In the genomic region with DNA sequence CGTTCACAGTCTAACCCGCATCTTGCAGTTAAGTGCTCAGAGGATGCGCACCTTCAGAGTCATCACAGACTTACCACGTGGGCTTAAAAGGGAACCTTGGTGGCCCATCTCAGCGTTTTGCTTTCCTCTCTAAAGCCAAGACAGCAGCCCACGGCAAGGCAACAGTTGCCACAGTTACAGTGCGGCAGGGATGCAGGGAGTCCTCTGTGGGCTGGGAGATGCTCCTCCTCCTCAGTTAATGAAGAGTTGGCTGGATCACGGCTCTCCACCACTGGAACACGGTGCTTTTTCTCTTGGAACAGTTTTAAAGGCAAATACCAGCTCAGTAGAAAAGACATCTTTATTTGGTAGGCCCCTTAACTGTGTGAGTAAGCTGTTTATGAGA, we compare ENCODE assay signal across 15 mouse cellular contexts. TPM values are rescaled to one million over a fixed set of nuclear protein-coding genes. Genes with fewer than 3 reads are reported as not detected.
DNase-seq lines count a peak whose midpoint lies in the region; ATAC-seq and TF ChIP-seq lines count a peak whose summit lies in the region.
"Had no signal": no experiment of that assay in that cellular context is flagged by ENCODE, and none has a peak within 500 bp of the region (broad histone marks: within the 10 kb centered on the region; RNA-seq: fewer than 3 reads in every experiment).

No protein-coding gene starts in this region.

- no peaks in the 10 kb centered on the region for H3K9me3 ChIP-seq in ES-E14 (ENCODE audit: control insufficient read depth, insufficient read depth, low read depth, low read length)
- no peaks in the 10 kb centered on the region for H3K9me3 ChIP-seq in liver, embryonic 14.5 days (ENCODE audit: control insufficient read depth, low read length)
- H3K9me3 ChIP-seq: embryonic facial prominence, embryonic 15.5 days; hindbrain, embryonic 10.5 days; limb, embryonic 15.5 days; neural tube, embryonic 12.5 days had no signal

- no peak for TF ChIP-seq CTCF in liver, embryonic 14.5 days (IDR thresholded peaks at IDR 0.05; ENCODE audit: low read depth)

- H3K9ac ChIP-seq in ES-E14 (ENCODE audit: insufficient read depth, low read depth, low read length, poor library complexity, severe bottlenecking): peak overlapping the region; percentile 13; the same call in 1 of the 2 replicates
- H3K9ac ChIP-seq in liver, embryonic 14.5 days (replicated peaks): peak overlapping the region; percentile 10; the same call in 1 of the 2 replicates
- H3K9ac ChIP-seq: embryonic facial prominence, embryonic 15.5 days; limb, embryonic 15.5 days; neural tube, embryonic 12.5 days had no signal

- no peak overlapping the region for H3K27ac ChIP-seq in ES-E14 (ENCODE audit: insufficient read depth, low read depth, low read length, poor library complexity, severe bottlenecking)
- peak overlapping the region; percentile 99 for H3K27ac ChIP-seq in liver, embryonic 14.5 days
- H3K27ac ChIP-seq: embryonic facial prominence, embryonic 15.5 days; hindbrain, embryonic 10.5 days; limb, embryonic 15.5 days; neural tube, embryonic 12.5 days had no signal

- H3K4me2 ChIP-seq in liver, embryonic 14.5 days (ENCODE audit: low read depth): peak overlapping the region; percentile 98
- H3K4me2 ChIP-seq: embryonic facial prominence, embryonic 15.5 days; limb, embryonic 15.5 days; neural tube, embryonic 12.5 days had no signal

- peak overlapping the region in 1 of 2 experiments; percentile 23; a peak in 1 of 4 replicates for H3K4me3 ChIP-seq in ES-E14 (ENCODE audit: insufficient read depth in 1 of 2, low read depth in 1 of 2, low read length in 2 of 2, poor library complexity in 1 of 2, severe bottlenecking in 1 of 2)
- peak overlapping the region; percentile 10 to 34; a peak in 2 of 4 replicates for H3K4me3 ChIP-seq in liver, embryonic 14.5 days (ENCODE audit: insufficient read depth in 1 of 2, low read depth in 2 of 2, low read length in 2 of 2)
- H3K4me3 ChIP-seq: embryonic facial prominence, embryonic 15.5 days; hindbrain, embryonic 10.5 days; limb, embryonic 15.5 days; neural tube, embryonic 12.5 days had no signal

- H3K36me3 ChIP-seq in ES-E14 (ENCODE audit: control insufficient read depth, insufficient read depth, low read length, poor library complexity, severe bottlenecking): peaks cover 9% of the 10 kb centered on the region
- peaks cover 19% of the 10 kb centered on the region for H3K36me3 ChIP-seq in liver, embryonic 14.5 days (replicated peaks; ENCODE audit: control insufficient read depth, insufficient read depth, low read depth)
- H3K36me3 ChIP-seq: embryonic facial prominence, embryonic 15.5 days; hindbrain, embryonic 10.5 days; limb, embryonic 15.5 days; neural tube, embryonic 12.5 days had no signal

- no peaks in the 10 kb centered on the region for H3K27me3 ChIP-seq in liver, embryonic 14.5 days (ENCODE audit: control insufficient read depth, insufficient read depth, low read length)
- H3K27me3 ChIP-seq: embryonic facial prominence, embryonic 15.5 days; limb, embryonic 15.5 days; neural tube, embryonic 12.5 days had no signal

- no peak for DNase-seq in frontal cortex, postnatal 10 days (ENCODE audit: low spot score in 2 of 2)
- DNase-seq in ES-E14 (ENCODE audit: low read depth, low spot score): no peak
- DNase-seq in layer of hippocampus, adult 8-10 months (ENCODE audit: low spot score in 2 of 2): peak; percentile 73 to 74
- DNase-seq in liver, embryonic 14.5 days (ENCODE audit: low read depth in 3 of 3, low spot score in 3 of 3): no peak
- no peak for DNase-seq in urinary bladder, adult 2 months (ENCODE audit: low spot score)
- DNase-seq in thymus, postnatal 36 days: no peak
- DNase-seq: cerebellum, adult 9-11 months; kidney, adult 2 months; thymus, postnatal 14 days had no signal

- H3K4me1 ChIP-seq in ES-E14 (ENCODE audit: control insufficient read depth in 2 of 2, insufficient read depth in 2 of 2, low read length in 2 of 2, poor library complexity in 1 of 2): peaks cover 6 to 8% of the 10 kb centered on the region in 2 experiments; a peak in 3 of 4 replicates
- peaks cover 67 to 69% of the 10 kb centered on the region in 2 experiments for H3K4me1 ChIP-seq in liver, embryonic 14.5 days (replicated peaks; ENCODE audit: control insufficient read depth in 2 of 2, insufficient read depth in 2 of 2, low read length in 1 of 2)

- 74% methylated on average over 9 of the region's 9 CpGs for WGBS in liver, embryonic 14.5 days (ENCODE audit: insufficient replicate concordance)

- in situ Hi-C loops in ES-E14 (cut with MboI; ENCODE audit: low sequenced_read_pairs in 2 of 2, unreplicated experiment in 2 of 2): no loop called here

- TF ChIP-seq EP300 in liver, embryonic 14.5 days (IDR thresholded peaks at IDR 0.05; ENCODE audit: low read depth): no peak

- peak; percentile 50 for ATAC-seq in frontal cortex, adult (ENCODE audit: low TSS enrichment)
- no peak for ATAC-seq in liver, embryonic 14.5 days (ENCODE audit: insufficient read depth)
- ATAC-seq in granulocyte monocyte progenitor cell, adult 5-6 weeks (replicated peaks; ENCODE audit: poor library complexity, severe bottlenecking): no peak

TF ChIP-seq in ES-E14, 5 proteins besides CTCF, POLR2A, EP300 and RAD21:
- TF ChIP-seq CHD2 (IDR thresholded peaks at IDR 0.05; ENCODE audit: low read depth, low read length) (no peak), HCFC1 (IDR thresholded peaks at IDR 0.05; ENCODE audit: borderline replicate concordance, insufficient read depth, low read length) (no peak), MAFK (IDR thresholded peaks at IDR 0.05; ENCODE audit: insufficient read depth, low read depth, low read length) (no peak), ZC3H11A (IDR thresholded peaks at IDR 0.05; ENCODE audit: borderline replicate concordance, low read depth, low read length) (no peak), ZNF384 (IDR thresholded peaks at IDR 0.05; ENCODE audit: low read depth, low read length) (no peak)

RNA-seq across cellular contexts. Expression of gene Noct, which starts 4.6 kb away (rescaled TPM):
- 39.3 and 53.4 TPM in 2 replicates for total RNA-seq in ES-E14 (2012; rRNA removed)
- 10 to 100 TPM; 51.9 to 55.4 (median 52.9) TPM for total RNA-seq in layer of hippocampus, adult 8-10 months (2022)
- polyA plus RNA-seq in liver, embryonic 14.5 days (2012; rRNA removed): 24.4 and 25.5 TPM in 2 replicates
- 19.0 and 20.8 TPM in 2 replicates for polyA plus RNA-seq in liver, embryonic 14.5 days (2014; fragmentation: Nextera tagmentation; extraction: Ambion mirVana)
- 10.7 and 12.5 TPM in 2 replicates for polyA plus RNA-seq in urinary bladder, adult 2 months (2012; rRNA removed)
- 13.9 and 24.0 TPM in 2 replicates for total RNA-seq in granulocyte monocyte progenitor cell, adult 5-6 weeks (2014; fragmentation: Nextera tagmentation)
- 7.0 and 9.5 TPM in 2 replicates for total RNA-seq in granulocyte monocyte progenitor cell, adult 5-6 weeks (2017)

Comparison
In these comparisons a context has a peak if more than half of its experiments do, and no peak if none do; other contexts are left out.
1. DNase-seq: peak in layer of hippocampus, adult 8-10 months (2 of 2); none in frontal cortex, postnatal 10 days (0 of 2), ES-E14 (single experiment), liver, embryonic 14.5 days (0 of 3), urinary bladder, adult 2 months (single experiment) and thymus, postnatal 36 days (0 of 2).